Mouse (Mus musculus): Measurements from ENCODE around the gene Cracr2a.

DNA sequence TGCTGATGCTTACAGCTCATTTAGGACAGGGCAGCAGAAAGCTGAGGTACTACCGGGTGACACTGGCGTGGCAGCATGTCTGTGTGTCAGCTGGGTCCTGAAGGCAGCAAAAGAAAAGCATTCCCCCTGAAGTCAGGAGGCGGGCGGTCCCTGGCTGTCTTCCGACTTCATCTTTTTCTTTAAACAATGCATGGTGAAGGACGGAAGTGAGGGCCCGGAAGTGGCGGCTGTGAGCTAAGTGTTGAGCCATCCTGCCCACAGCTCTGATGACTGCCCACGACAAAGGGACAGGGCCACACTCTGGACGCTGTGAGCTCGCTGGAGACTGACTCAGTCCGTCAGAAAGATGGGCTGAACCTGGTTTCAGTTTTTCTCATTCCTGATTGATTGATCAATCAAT is 20.8 kb downstream of the Cracr2a start:
- no peak for TF ChIP-seq CTCF (IDR thresholded peaks at IDR 0.05; ENCODE audit: low read depth)
- no peak for TF ChIP-seq EP300 (IDR thresholded peaks at IDR 0.05; ENCODE audit: low read depth)

Data from liver, embryonic 14.5 days (tissue).